Mouse (Mus musculus): ENCODE results near the gene Cntnap2. TPM values are rescaled to one million over a fixed set of nuclear protein-coding genes. Genes with fewer than 3 reads are reported as not detected.
A peak's percentile ranks its signal among the peaks of the same experiment; 100 is the strongest.

Gene Cntnap2
- total and polyA plus RNA-seq, 3 experiments, result 0.30 to 0.79 (median 0.44) TPM

DNA sequence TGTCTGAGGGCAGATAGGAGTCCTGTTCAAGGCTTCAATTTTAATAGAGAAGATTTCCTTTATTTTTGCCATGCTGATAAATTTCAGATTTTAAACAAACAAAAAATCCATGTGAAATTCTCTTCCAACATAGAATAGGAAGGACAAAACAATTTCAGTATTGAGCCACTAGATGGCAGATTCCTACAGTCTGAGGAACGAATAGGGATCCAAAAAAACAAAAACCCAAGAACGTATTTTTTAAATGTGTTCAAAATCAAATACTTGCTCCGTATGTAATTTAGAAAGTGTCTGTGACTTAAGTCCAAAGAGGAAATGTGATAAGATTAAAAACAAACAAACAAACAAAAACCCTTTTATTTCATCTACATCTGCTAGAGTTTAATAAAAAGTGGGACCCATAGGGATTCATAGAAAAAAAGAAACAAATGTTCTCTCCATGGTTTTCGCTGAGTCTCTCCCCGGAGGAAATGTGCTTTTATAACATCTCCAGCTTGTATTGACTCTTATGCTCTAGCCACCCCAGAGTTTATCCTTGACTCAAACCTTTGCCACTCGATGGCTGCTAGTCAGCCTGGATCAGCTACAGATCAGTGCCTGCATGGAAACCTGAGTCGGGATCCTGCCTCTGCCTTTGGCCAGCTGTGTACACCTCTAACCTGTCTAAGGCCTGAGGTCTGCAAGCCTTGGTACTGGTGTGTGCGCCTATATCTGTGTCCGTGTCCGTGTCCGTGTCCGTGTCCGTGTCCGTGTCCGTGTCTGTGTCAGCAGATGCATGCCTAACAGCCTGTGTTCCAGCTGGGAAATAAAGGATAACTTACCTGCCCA is 2255.6 kb downstream of the Cntnap2 start:
- Histone ChIP-seq H3K79me2 (replicated peaks; ENCODE audit: control insufficient read depth, extremely low read depth, insufficient read depth, poor library complexity, severe bottlenecking) (no peaks in the 10 kb centered on the region), H3K27me3 (replicated peaks) (no peaks in the 10 kb centered on the region), H3K4me3 (replicated peaks in 1 of 3; ENCODE audit: low read depth in 2 of 3, low read length in 2 of 3, poor library complexity in 1 of 3) (peak overlapping the region; percentile 9 to 25 (median 20)), H3K4me2 (ENCODE audit: insufficient read depth, low read depth, poor library complexity, severe bottlenecking) (peak overlapping the region; percentile 72), H3K9me3 (replicated peaks; ENCODE audit: low read length) (no peaks in the 10 kb centered on the region), H3K4me1 (ENCODE audit: control insufficient read depth in 1 of 2, insufficient read depth in 2 of 2) (peaks cover 5 to 15% of the 10 kb centered on the region in 2 experiments), H3K27ac (ENCODE audit: insufficient read depth, low read depth) (no peak overlapping the region), H3K9ac (ENCODE audit: insufficient read depth, low read depth) (peak overlapping the region; percentile 23; the same call in 1 of the 2 replicates), H3K36me3 (replicated peaks in 1 of 2; ENCODE audit: control insufficient read depth in 1 of 2, insufficient read depth in 1 of 2, low read length in 1 of 2) (no peaks in the 10 kb centered on the region)
- dilution Hi-C loops (cut with MboI; ENCODE audit: extremely low pct_ligation_motif_present, extremely low pct_unique_long_range_greater_than_20kb, low sequenced_read_pairs), result no loop called here
- peak; percentile 45 for DNase-seq (ENCODE audit: extremely low read depth)
- peak; percentile 26; the same call in 1 of the 2 replicates for TF ChIP-seq IRF4 (IDR thresholded peaks at IDR 0.05; ENCODE audit: low read depth, low read length)
- TF ChIP-seq MAX (IDR thresholded peaks at IDR 0.05; ENCODE audit: low read length), result 0 out of 2 replicates have a peak, but pooled peaks have one; percentile 24
- no peak for TF ChIP-seq MEF2A (IDR thresholded peaks at IDR 0.05; ENCODE audit: borderline replicate concordance, low read depth, low read length)
- TF ChIP-seq JUND (conservative IDR thresholded peaks at IDR 0.05; ENCODE audit: low read depth, low read length), result peak; percentile 62
- peak; percentile 77 for TF ChIP-seq ZC3H11A (IDR thresholded peaks at IDR 0.05; ENCODE audit: low read depth, low read length)
- TF ChIP-seq BHLHE40 (IDR thresholded peaks at IDR 0.05; ENCODE audit: low read depth, low read length), result peak; percentile 50
- TF ChIP-seq MAZ (IDR thresholded peaks at IDR 0.05; ENCODE audit: low read depth, low read length), result 0 out of 2 replicates have a peak, but pooled peaks have one; percentile 59
- TF ChIP-seq ELF1 (IDR thresholded peaks at IDR 0.05; ENCODE audit: low read depth, low read length), result 0 out of 2 replicates have a peak, but pooled peaks have one; percentile 38
- TF ChIP-seq POLR2A (IDR thresholded peaks at IDR 0.05; ENCODE audit: low read depth, low read length), result no peak
- TF ChIP-seq NELFE (IDR thresholded peaks at IDR 0.05; ENCODE audit: low read depth, low read length), result 0 out of 2 replicates have a peak, but pooled peaks have one; percentile 9
- peak; percentile 57; the same call in 1 of the 2 replicates for TF ChIP-seq MYC (IDR thresholded peaks at IDR 0.05; ENCODE audit: low read depth, low read length)
- no peak for TF ChIP-seq TCF12 (IDR thresholded peaks at IDR 0.05; ENCODE audit: low read depth, low read length)
- no peak for TF ChIP-seq CHD2 (IDR thresholded peaks at IDR 0.05; ENCODE audit: low read length)
- TF ChIP-seq HCFC1 (IDR thresholded peaks at IDR 0.05; ENCODE audit: low read depth, low read length), result peak; percentile 17; the same call in 1 of the 2 replicates
- TF ChIP-seq RCOR1 (conservative IDR thresholded peaks at IDR 0.05; ENCODE audit: low read depth, low read length), result no peak
- peak; percentile 86 for TF ChIP-seq ZNF384 (IDR thresholded peaks at IDR 0.05; ENCODE audit: low read depth, low read length)
- peak; percentile 22 to 89; a peak in 2 of 4 replicates for TF ChIP-seq CTCF (conservative IDR thresholded peaks at IDR 0.05 in 1 of 2, IDR thresholded peaks at IDR 0.05 in 1 of 2; ENCODE audit: low read depth in 2 of 2, low read length in 2 of 2)
- TF ChIP-seq ETS1 (conservative IDR thresholded peaks at IDR 0.05; ENCODE audit: low read depth, low read length), result no peak
- peak; percentile 82 for TF ChIP-seq SMC3 (IDR thresholded peaks at IDR 0.05; ENCODE audit: low read depth, low read length)
- TF ChIP-seq RAD21 (IDR thresholded peaks at IDR 0.05; ENCODE audit: low read depth, low read length), result peak; percentile 99
- 0 out of 2 replicates have a peak, but pooled peaks have one; percentile 36 for TF ChIP-seq SIN3A (IDR thresholded peaks at IDR 0.05; ENCODE audit: low read length)
- TF ChIP-seq CHD1 (IDR thresholded peaks at IDR 0.05; ENCODE audit: low read depth, low read length), result peak; percentile 64; the same call in 1 of the 2 replicates
- TF ChIP-seq UBTF (IDR thresholded peaks at IDR 0.05; ENCODE audit: low read depth, low read length), result no peak
- in situ Hi-C loops (cut with MboI; ENCODE audit: low pct_ligation_motif_present, low pct_unique_long_range_greater_than_20kb, low sequenced_read_pairs), result loop anchor here (10.0 kb wide), 1 partner anchor 80 kb away; no protein-coding TSS in a partner anchor
